Mouse (Mus musculus) heart, adult 8-10 months (tissue): ENCODE measurements at regions not wholly inside any gene's neighbourhood (a gene's known extent, or its start where the extent isn't known, plus 50 kb on each side); places are given as distances from the start of the nearest gene placed in this dataset.
"Not testable (repeated sequence)": the region's sequence is repeated elsewhere in the genome, so short reads cannot be mapped to it uniquely, and the experiment has no call there.

Source experiments
- DNase-seq: peaks from one replicate; pipeline ENCODE4 v3.0.0; 2022; ENCODE audit warnings: low spot score

- DNase-seq = no peak
Measured at GRCm38 (mm10) chr11:114483823-114484667, 184.3 kb upstream of the Rpl38 start.

GRCm38 (mm10) chr11:114483350-114483749, 185.0 kb upstream of the Rpl38 start:
- not testable (repeated sequence) for DNase-seq

GRCm38 (mm10) chr11:114482070-114482469, 186.3 kb upstream of the Rpl38 start:
- no peak for DNase-seq

GRCm38 (mm10) chr11:114481037-114481436, 187.3 kb upstream of the Rpl38 start:
- no peak for DNase-seq

- DNase-seq = no peak
Measured at GRCm38 (mm10) chr11:114480119-114480540, 188.2 kb upstream of the Rpl38 start.

GRCm38 (mm10) chr11:114478736-114479135, 189.6 kb upstream of the Rpl38 start:
- no peak for DNase-seq

GRCm38 (mm10) chr11:114477365-114477764, 191.0 kb upstream of the Rpl38 start:
- no peak for DNase-seq

GRCm38 (mm10) chr11:114472501-114473260, 195.6 kb upstream of the Rpl38 start:
- DNase-seq = no peak

GRCm38 (mm10) chr11:114468394-114468793, 199.9 kb upstream of the Rpl38 start:
- DNase-seq = peak; percentile 37

GRCm38 (mm10) chr11:114467803-114468202, 200.5 kb upstream of the Rpl38 start:
- DNase-seq = no peak

GRCm38 (mm10) chr11:114465486-114465885, 202.8 kb upstream of the Rpl38 start:
- no peak for DNase-seq

GRCm38 (mm10) chr11:114462755-114463374, 205.5 kb upstream of the Rpl38 start:
- DNase-seq = no peak

GRCm38 (mm10) chr11:114454876-114455330, 213.4 kb upstream of the Rpl38 start:
- DNase-seq = no peak

GRCm38 (mm10) chr11:114448776-114449401, 219.4 kb upstream of the Rpl38 start:
- peak; percentile 36 for DNase-seq

- DNase-seq = no peak
Measured at GRCm38 (mm10) chr11:114447461-114447847, 220.9 kb upstream of the Rpl38 start.

GRCm38 (mm10) chr11:114446617-114447460, 221.5 kb upstream of the Rpl38 start:
- no peak for DNase-seq

- DNase-seq = no peak
Measured at GRCm38 (mm10) chr11:114446075-114446616, 222.2 kb upstream of the Rpl38 start.

GRCm38 (mm10) chr11:114444211-114444610, 224.1 kb upstream of the Rpl38 start:
- no peak for DNase-seq

- no peak for DNase-seq
Measured at GRCm38 (mm10) chr11:114443444-114443843, 224.9 kb upstream of the Rpl38 start.

GRCm38 (mm10) chr11:114439314-114439713, 229.0 kb upstream of the Rpl38 start:
- DNase-seq = no peak

- DNase-seq = no peak
Measured at GRCm38 (mm10) chr11:114435788-114436187, 232.5 kb upstream of the Rpl38 start.
